Mouse (Mus musculus) cerebellum, postnatal 36 days (tissue): Measurements from ENCODE around the gene S100z.

Experiments
- DNase-seq, 2 experiments: peaks; one replicate each; pipeline ENCODE4 v3.0.0; 2021 to 2022; ENCODE audit warnings: mixed read lengths in 2 of 2

The S100z gene

GRCm38 (mm10) chr13:95478671-95479413 is at the start of gene S100z:
Gene S100z, minus strand, starts transcription at chr13:95478721.
- no peak for DNase-seq

- peak; percentile 10 to 51 for DNase-seq
These were observed 46.4 kb upstream of the S100z start, which contains the start of gene F2rl1 for GRCm38 (mm10) chr13:95524674-95525491. Gene F2rl1, minus strand, starts transcription at chr13:95525227.

GRCm38 (mm10) chr13:95524424-95524673 is 45.8 kb upstream of the S100z start:
- no peak for DNase-seq

- DNase-seq = peak; percentile 10 to 24
These were observed 45.3 kb upstream of the S100z start for GRCm38 (mm10) chr13:95523659-95524423.

- DNase-seq = no peak
These were observed 43.7 kb upstream of the S100z start for GRCm38 (mm10) chr13:95522176-95522575.

- DNase-seq = no peak
These were observed 42.5 kb upstream of the S100z start for GRCm38 (mm10) chr13:95521029-95521428.

- DNase-seq = no peak
These were observed 36.2 kb upstream of the S100z start for GRCm38 (mm10) chr13:95514756-95515155.

- no peak for DNase-seq
These were observed 31.5 kb upstream of the S100z start for GRCm38 (mm10) chr13:95510054-95510453.

- no peak for DNase-seq
These were observed 24.9 kb upstream of the S100z start for GRCm38 (mm10) chr13:95503279-95503917.

GRCm38 (mm10) chr13:95496601-95497000 is 18.1 kb upstream of the S100z start:
- DNase-seq = no peak

GRCm38 (mm10) chr13:95494812-95495211 is 16.3 kb upstream of the S100z start:
- DNase-seq = no peak

- no peak for DNase-seq
These were observed 14.8 kb upstream of the S100z start for GRCm38 (mm10) chr13:95493296-95493695.

GRCm38 (mm10) chr13:95491327-95491726 is 12.8 kb upstream of the S100z start:
- no peak for DNase-seq

GRCm38 (mm10) chr13:95484664-95485063 is 6.1 kb upstream of the S100z start:
- no peak for DNase-seq

- peak; percentile 58 to 69 for DNase-seq
These were observed 2.9 kb upstream of the S100z start for GRCm38 (mm10) chr13:95481428-95481827.

GRCm38 (mm10) chr13:95477173-95477572 is 1.3 kb downstream of the S100z start:
- DNase-seq = no peak

GRCm38 (mm10) chr13:95475124-95475523 is 3.4 kb downstream of the S100z start:
- no peak for DNase-seq

GRCm38 (mm10) chr13:95474294-95474693 is 4.2 kb downstream of the S100z start:
- DNase-seq = no peak

GRCm38 (mm10) chr13:95470970-95471369 is 7.6 kb downstream of the S100z start:
- no peak for DNase-seq

- no peak for DNase-seq
These were observed 27.0 kb downstream of the S100z start for GRCm38 (mm10) chr13:95451529-95451928.

- no peak for DNase-seq
These were observed 27.8 kb downstream of the S100z start for GRCm38 (mm10) chr13:95450636-95451210.

GRCm38 (mm10) chr13:95449730-95450129 is 28.8 kb downstream of the S100z start:
- DNase-seq = no peak

GRCm38 (mm10) chr13:95444824-95445223 is 33.7 kb downstream of the S100z start, which contains the start of gene Crhbp:
Gene Crhbp, minus strand, starts transcription at chr13:95444924.
- no peak for DNase-seq
